Mouse (Mus musculus) cerebellum, adult 9-10 months (tissue): ENCODE results near the gene Cypt12.

Source experiments
- DNase-seq: peaks from one replicate; pipeline ENCODE4 v3.0.0; 2022

Gene Cypt12

GRCm38 (mm10) chr3:17948299-17948698 lies at the start of gene Cypt12:
Cypt12 (plus strand) TSS chr3:17948410.
- no peak for DNase-seq

GRCm38 (mm10) chr3:17913796-17914195 lies 34.4 kb upstream of the Cypt12 start:
- no peak for DNase-seq

- DNase-seq, result no peak
Measured at GRCm38 (mm10) chr3:17940206-17940605, 8.0 kb upstream of the Cypt12 start.
